Mouse (Mus musculus): ENCODE results near the gene Xrcc1. TPM values are rescaled to one million over a fixed set of nuclear protein-coding genes. Genes with fewer than 3 reads are reported as not detected.
"Not testable (repeated sequence)": the region's sequence is repeated elsewhere in the genome, so short reads cannot be mapped to it uniquely, and the experiment has no call there.

The Xrcc1 gene
- polyA plus RNA-seq, 1 experiment from 2014 or later, result 70.1 TPM

- Histone ChIP-seq H3K36me3 (ENCODE audit: inconsistent target) (no peaks in the 10 kb centered on the region), H3K27ac (no peak overlapping the region), H3K4me3 (ENCODE audit: inconsistent target) (no peak overlapping the region), H3K79me2 (ENCODE audit: inconsistent target) (no peaks in the 10 kb centered on the region)
- WGBS (ENCODE audit: missing documents), result 83% methylated on average over 6 of the region's 6 CpGs
Observed at GRCm38 (mm10) chr7:24517654-24518053, 28.4 kb upstream of the Xrcc1 start.

- Histone ChIP-seq H3K36me3 (ENCODE audit: inconsistent target) (no peaks in the 10 kb centered on the region), H3K79me2 (ENCODE audit: inconsistent target) (no peaks in the 10 kb centered on the region), H3K4me3 (ENCODE audit: inconsistent target) (no peak overlapping the region), H3K27ac (no peak overlapping the region)
- 79% methylated on average over 3 of the region's 3 CpGs for WGBS (ENCODE audit: missing documents)
Observed at GRCm38 (mm10) chr7:24519130-24519529, 27.0 kb upstream of the Xrcc1 start.

GRCm38 (mm10) chr7:24520054-24520453, 26.0 kb upstream of the Xrcc1 start:
- 85% methylated on average over 7 of the region's 10 CpGs for WGBS (ENCODE audit: missing documents)
- H3K4me3 ChIP-seq (ENCODE audit: inconsistent target); H3K27ac ChIP-seq; H3K79me2 ChIP-seq (ENCODE audit: inconsistent target); H3K36me3 ChIP-seq (ENCODE audit: inconsistent target): not testable (repeated sequence)

- no peak overlapping the region for H3K27ac ChIP-seq
- WGBS (ENCODE audit: missing documents), result 78% methylated on average over 5 of the region's 5 CpGs
- H3K4me3 ChIP-seq (ENCODE audit: inconsistent target), result no peak overlapping the region
- no peaks in the 10 kb centered on the region for H3K79me2 ChIP-seq (ENCODE audit: inconsistent target)
- H3K36me3 ChIP-seq (ENCODE audit: inconsistent target), result no peaks in the 10 kb centered on the region
Observed at GRCm38 (mm10) chr7:24522805-24523204, 23.3 kb upstream of the Xrcc1 start.

GRCm38 (mm10) chr7:24523723-24524122, 22.4 kb upstream of the Xrcc1 start:
- Histone ChIP-seq H3K36me3 (ENCODE audit: inconsistent target) (no peaks in the 10 kb centered on the region), H3K27ac (no peak overlapping the region), H3K4me3 (ENCODE audit: inconsistent target) (no peak overlapping the region), H3K79me2 (ENCODE audit: inconsistent target) (no peaks in the 10 kb centered on the region)
- WGBS (ENCODE audit: missing documents), result 77% methylated on average over 6 of the region's 6 CpGs

- Histone ChIP-seq H3K79me2 (ENCODE audit: inconsistent target) (no peaks in the 10 kb centered on the region), H3K27ac (no peak overlapping the region), H3K36me3 (ENCODE audit: inconsistent target) (no peaks in the 10 kb centered on the region), H3K4me3 (ENCODE audit: inconsistent target) (no peak overlapping the region)
- 78% methylated on average over 6 of the region's 6 CpGs for whole genome bisulfite sequencing (ENCODE audit: missing documents)
Observed at GRCm38 (mm10) chr7:24524978-24525377, 21.1 kb upstream of the Xrcc1 start.

- Histone ChIP-seq H3K4me3 (ENCODE audit: inconsistent target) (no peak overlapping the region), H3K79me2 (ENCODE audit: inconsistent target) (no peaks in the 10 kb centered on the region; the same call in 1 of the 2 replicates), H3K27ac (no peak overlapping the region), H3K36me3 (ENCODE audit: inconsistent target) (no peaks in the 10 kb centered on the region)
- 92% methylated on average over 12 of the region's 12 CpGs for WGBS (ENCODE audit: missing documents)
Observed at GRCm38 (mm10) chr7:24525686-24526420, 20.2 kb upstream of the Xrcc1 start.

- Histone ChIP-seq H3K27ac (no peak overlapping the region), H3K79me2 (ENCODE audit: inconsistent target) (no peaks in the 10 kb centered on the region; the same call in 1 of the 2 replicates), H3K4me3 (ENCODE audit: inconsistent target) (no peak overlapping the region), H3K36me3 (ENCODE audit: inconsistent target) (no peaks in the 10 kb centered on the region)
- WGBS (ENCODE audit: missing documents), result 94% methylated on average over 11 of the region's 11 CpGs
Observed at GRCm38 (mm10) chr7:24528861-24529260, 17.2 kb upstream of the Xrcc1 start.

GRCm38 (mm10) chr7:24529580-24529979, 16.5 kb upstream of the Xrcc1 start:
- peak overlapping the region; percentile 59 for H3K4me3 ChIP-seq (ENCODE audit: inconsistent target)
- WGBS (ENCODE audit: missing documents), result 61% methylated on average over 11 of the region's 11 CpGs
- peak overlapping the region; percentile 78 for H3K27ac ChIP-seq
- no peaks in the 10 kb centered on the region; the same call in 1 of the 2 replicates for H3K79me2 ChIP-seq (ENCODE audit: inconsistent target)
- 0 out of 2 replicates have a peak, but pooled peaks cover 3% of the 10 kb centered on the region for H3K36me3 ChIP-seq (ENCODE audit: inconsistent target)

- 1% methylated on average over 44 of the region's 44 CpGs for WGBS (ENCODE audit: missing documents)
- Histone ChIP-seq H3K79me2 (ENCODE audit: inconsistent target) (no peaks in the 10 kb centered on the region; the same call in 1 of the 2 replicates), H3K27ac (peak within 1 kb of the TSS; percentile 78)
Observed at GRCm38 (mm10) chr7:24530062-24530931, 15.8 kb upstream of the Xrcc1 start, which contains the start of gene Irgq. Gene Irgq (plus strand): TSS chr7:24530689.

GRCm38 (mm10) chr7:24531211-24531971, 14.7 kb upstream of the Xrcc1 start:
- 3% methylated on average over 43 of the region's 43 CpGs for WGBS (ENCODE audit: missing documents)

More at GRCm38 (mm10) chr7:24530062-24530931, 15.8 kb upstream of the Xrcc1 start, which contains the start of gene Irgq:
- Histone ChIP-seq H3K4me3 (ENCODE audit: inconsistent target) (peak within 1 kb of the TSS; percentile 59), H3K36me3 (ENCODE audit: inconsistent target) (peaks cover 10% of the 10 kb centered on the region; the same call in 1 of the 2 replicates)

GRCm38 (mm10) chr7:24533031-24533571, 13.0 kb upstream of the Xrcc1 start:
- Histone ChIP-seq H3K4me3 (ENCODE audit: inconsistent target) (no peak overlapping the region), H3K79me2 (ENCODE audit: inconsistent target) (no peaks in the 10 kb centered on the region; the same call in 1 of the 2 replicates), H3K27ac (no peak overlapping the region), H3K36me3 (ENCODE audit: inconsistent target) (peaks cover 15% of the 10 kb centered on the region; the same call in 1 of the 2 replicates)
- WGBS (ENCODE audit: missing documents), result 94% methylated on average over 27 of the region's 28 CpGs

More at GRCm38 (mm10) chr7:24531211-24531971, 14.7 kb upstream of the Xrcc1 start:
- Histone ChIP-seq H3K4me3 (ENCODE audit: inconsistent target) (peak overlapping the region; percentile 59), H3K79me2 (ENCODE audit: inconsistent target) (no peaks in the 10 kb centered on the region; the same call in 1 of the 2 replicates), H3K36me3 (ENCODE audit: inconsistent target) (peaks cover 15% of the 10 kb centered on the region; the same call in 1 of the 2 replicates), H3K27ac (peak overlapping the region; percentile 78)

GRCm38 (mm10) chr7:24533806-24534205, 12.3 kb upstream of the Xrcc1 start:
- Histone ChIP-seq H3K27ac (no peak overlapping the region), H3K79me2 (ENCODE audit: inconsistent target) (no peaks in the 10 kb centered on the region; the same call in 1 of the 2 replicates), H3K4me3 (ENCODE audit: inconsistent target) (no peak overlapping the region), H3K36me3 (ENCODE audit: inconsistent target) (peaks cover 15% of the 10 kb centered on the region; the same call in 1 of the 2 replicates)
- 93% methylated on average over 30 of the region's 42 CpGs for WGBS (ENCODE audit: missing documents)

GRCm38 (mm10) chr7:24534301-24534700, 11.8 kb upstream of the Xrcc1 start:
- WGBS (ENCODE audit: missing documents), result 97% methylated on average over 13 of the region's 19 CpGs
- H3K27ac ChIP-seq, result no peak overlapping the region

More at GRCm38 (mm10) chr7:24534301-24534700, 11.8 kb upstream of the Xrcc1 start:
- Histone ChIP-seq H3K36me3 (ENCODE audit: inconsistent target) (peaks cover 15% of the 10 kb centered on the region; the same call in 1 of the 2 replicates), H3K79me2 (ENCODE audit: inconsistent target) (no peaks in the 10 kb centered on the region; the same call in 1 of the 2 replicates), H3K4me3 (ENCODE audit: inconsistent target) (no peak overlapping the region)
